Mouse (Mus musculus) C2C12 (cell line): ENCODE results near the gene Aspscr1.

ENCODE experiments used
- CTCF ChIP-seq: IDR thresholded peaks from one replicate; pipeline ENCODE4 v1.5.1; 2011; ENCODE audit not compliant: control insufficient read depth, insufficient read depth, insufficient read length
- MAX ChIP-seq: IDR thresholded peaks from one replicate; pipeline ENCODE4 v1.6.1; 2011; ENCODE audit warnings: mild to moderate bottlenecking, control low read depth
- MYOD1 ChIP-seq: IDR thresholded peaks from one replicate; pipeline ENCODE4 v1.6.1; 2011; ENCODE audit warnings: low read depth; ENCODE audit not compliant: control insufficient read depth, insufficient read length

- TF ChIP-seq CTCF (no peak), MAX (no peak), MYOD1 (no peak)
Observed at GRCm38 (mm10) chr11:120659509-120660300, 13.1 kb upstream of the Aspscr1 start.
